Mouse (Mus musculus): ENCODE measurements around the gene Hoxa7.

Gene Hoxa7

GRCm38 (mm10) chr6:52226569-52227257 is 5.1 kb upstream of the Hoxa7 start:
- no peak for DNase-seq (ENCODE audit: low spot score in 2 of 2)

- no peak for DNase-seq (ENCODE audit: low spot score in 2 of 2)
Measured at GRCm38 (mm10) chr6:52225612-52226568, 4.2 kb upstream of the Hoxa7 start.

GRCm38 (mm10) chr6:52224895-52225611 is 3.4 kb upstream of the Hoxa7 start:
- no peak for DNase-seq (ENCODE audit: low spot score in 2 of 2)

- no peak for DNase-seq (ENCODE audit: low spot score in 2 of 2)
Measured at GRCm38 (mm10) chr6:52223939-52224760, 2.5 kb upstream of the Hoxa7 start.

- DNase-seq (ENCODE audit: low spot score in 2 of 2): no peak
Measured at GRCm38 (mm10) chr6:52222729-52223128, 1.1 kb upstream of the Hoxa7 start.

- no peak for DNase-seq (ENCODE audit: low spot score in 2 of 2)
Measured at GRCm38 (mm10) chr6:52221993-52222685, 485 bp upstream of the Hoxa7 start.

GRCm38 (mm10) chr6:52220865-52221310 is 766 bp downstream of the Hoxa7 start:
- DNase-seq (ENCODE audit: low spot score in 2 of 2): no peak

- no peak for DNase-seq (ENCODE audit: low spot score in 2 of 2)
Measured at GRCm38 (mm10) chr6:52220003-52220864, 1.4 kb downstream of the Hoxa7 start.

GRCm38 (mm10) chr6:52219234-52219942 is 2.3 kb downstream of the Hoxa7 start:
- DNase-seq (ENCODE audit: low spot score in 2 of 2): no peak

- DNase-seq (ENCODE audit: low spot score in 2 of 2): no peak
Measured at GRCm38 (mm10) chr6:52218643-52219215, 2.9 kb downstream of the Hoxa7 start.

- DNase-seq (ENCODE audit: low spot score in 2 of 2): no peak
Measured at GRCm38 (mm10) chr6:52217895-52218642, 3.6 kb downstream of the Hoxa7 start.

- no peak for DNase-seq (ENCODE audit: low spot score in 2 of 2)
Measured at GRCm38 (mm10) chr6:52217459-52217768, 4.2 kb downstream of the Hoxa7 start.

- DNase-seq (ENCODE audit: low spot score in 2 of 2): no peak
Measured at GRCm38 (mm10) chr6:52216691-52217458, 4.8 kb downstream of the Hoxa7 start.

GRCm38 (mm10) chr6:52215771-52216535 is 5.7 kb downstream of the Hoxa7 start:
- DNase-seq (ENCODE audit: low spot score in 2 of 2): no peak

GRCm38 (mm10) chr6:52215070-52215469 is 6.6 kb downstream of the Hoxa7 start:
- DNase-seq (ENCODE audit: low spot score in 2 of 2): no peak

GRCm38 (mm10) chr6:52214271-52214670 is 7.4 kb downstream of the Hoxa7 start:
- DNase-seq (ENCODE audit: low spot score in 2 of 2): no peak
